Mouse (Mus musculus) liver, embryonic 14.5 days (tissue): ENCODE measurements at regions not wholly inside any gene's neighbourhood (a gene's known extent, or its start where the extent isn't known, plus 50 kb on each side); places are given as distances from the start of the nearest gene placed in this dataset.

Experiments
- ATAC-seq: fragments of 200-750 bp; cut with Nextera tagmentation; 2 replicates; pipeline ENCODE4 v1.8.0; 2017; ENCODE audit warnings: moderate number of reproducible peaks, mild to moderate bottlenecking, moderate library complexity; ENCODE audit not compliant: insufficient read depth
- DNase-seq, 3 experiments: peaks; one replicate each; pipeline ENCODE4 v3.0.0-alpha.2; 2012 to 2013; ENCODE audit warnings: low read depth in 3 of 3, low spot score in 3 of 3
- H3K27ac ChIP-seq: fragments of 300-500 bp; sonication (generic); 2 replicates; pipeline ENCODE4 v1.5.1; 2014; ENCODE audit warnings: moderate library complexity, mild to moderate bottlenecking, control low read depth, inconsistent platforms
- H3K27me3 ChIP-seq: fragments of 300-500 bp; sonication (generic); 2 replicates; pipeline ENCODE4 v1.6.1; 2014; ENCODE audit warnings: mild to moderate bottlenecking, low read length, moderate library complexity; ENCODE audit not compliant: control insufficient read depth, insufficient read depth
- H3K36me3 ChIP-seq: fragments of 300-500 bp; sonication (generic); replicated peaks from 2 replicates; pipeline ENCODE4 v1.6.1; 2014; ENCODE audit warnings: low read depth; ENCODE audit not compliant: control insufficient read depth, insufficient read depth
- H3K4me1 ChIP-seq, 2 experiments: fragments of 200-500 bp in 1 of 2; fragments of 300-500 bp in 1 of 2; sonication (generic) in 1 of 2; replicated peaks; 2 replicates each; pipeline ENCODE4 v1.6.1; 2012 to 2014; ENCODE audit warnings: antibody characterized with exemption in 1 of 2, inconsistent platforms in 1 of 2, low read length in 1 of 2; ENCODE audit not compliant: control insufficient read depth in 2 of 2, insufficient read depth in 2 of 2
- H3K4me2 ChIP-seq: fragments of 300-500 bp; sonication (generic); 2 replicates; pipeline ENCODE4 v1.6.1; 2014; ENCODE audit warnings: low read depth, mild to moderate bottlenecking, control low read depth, moderate library complexity
- H3K4me3 ChIP-seq, 2 experiments: fragments of 200-500 bp in 1 of 2; fragments of 300-500 bp in 1 of 2; sonication (generic) in 1 of 2; 2 replicates each; pipeline ENCODE4 v1.5.1; 2012 to 2014; ENCODE audit warnings: low read depth in 2 of 2, low read length in 2 of 2, mild to moderate bottlenecking in 2 of 2, control low read depth in 1 of 2, inconsistent platforms in 1 of 2, moderate library complexity in 1 of 2; ENCODE audit not compliant: insufficient read depth in 1 of 2
- H3K9ac ChIP-seq: fragments of 300-500 bp; sonication (generic); replicated peaks from 2 replicates; pipeline ENCODE4 v1.6.1; 2014; ENCODE audit warnings: mild to moderate bottlenecking, control low read depth, moderate library complexity
- H3K9me3 ChIP-seq: fragments of 300-500 bp; sonication (generic); 2 replicates; pipeline ENCODE4 v1.6.1; 2016; ENCODE audit warnings: low read length, mixed read lengths; ENCODE audit not compliant: control insufficient read depth
- CTCF ChIP-seq: IDR thresholded peaks from 2 replicates; pipeline ENCODE4 v1.5.1; 2016; ENCODE audit warnings: antibody characterized with exemption, low read depth, control low read depth
- EP300 ChIP-seq: IDR thresholded peaks from 2 replicates; pipeline ENCODE4 v1.6.1; 2016; ENCODE audit warnings: antibody characterized with exemption, low read depth
- WGBS: fragments of 180-500 bp; shearing (Covaris S2); extraction: QIAGEN DNeasy Blood & Tissue Kit; methylation state at CpG from one replicate; pipeline ENCODE4 v1.1.7; 2014; ENCODE audit not compliant: insufficient replicate concordance; 5-methylcytosine and 5-hydroxymethylcytosine counted together

- H3K36me3 ChIP-seq, result no peaks in the 10 kb centered on the region
- H3K27me3 ChIP-seq, result no peaks in the 10 kb centered on the region
- DNase-seq (no peak), ATAC-seq (no peak)
- H3K4me3 ChIP-seq, result no peak overlapping the region
- TF ChIP-seq EP300 (no peak), CTCF (no peak)
- no peak overlapping the region for H3K4me2 ChIP-seq
- no peak overlapping the region for H3K27ac ChIP-seq
- no peaks in the 10 kb centered on the region for H3K4me1 ChIP-seq
- no peaks in the 10 kb centered on the region for H3K9me3 ChIP-seq
- 67% methylated on average over 3 of the region's 3 CpGs for WGBS
- H3K9ac ChIP-seq, result no peak overlapping the region
Measured at GRCm38 (mm10) chr12:25363341-25363740, 266.4 kb upstream of the Id2 start.

- DNase-seq (no peak), ATAC-seq (no peak)
- WGBS, result 58% methylated on average over 4 of the region's 4 CpGs
- Histone ChIP-seq H3K9me3 (no peaks in the 10 kb centered on the region), H3K4me2 (no peak overlapping the region), H3K9ac (no peak overlapping the region), H3K4me1 (no peaks in the 10 kb centered on the region), H3K36me3 (no peaks in the 10 kb centered on the region), H3K27me3 (no peaks in the 10 kb centered on the region), H3K4me3 (no peak overlapping the region), H3K27ac (no peak overlapping the region)
- TF ChIP-seq CTCF, result no peak
- no peak for TF ChIP-seq EP300
Measured at GRCm38 (mm10) chr12:25362771-25363170, 265.8 kb upstream of the Id2 start.

GRCm38 (mm10) chr12:25360726-25361125 is 263.8 kb upstream of the Id2 start:
- 57% methylated on average over 2 of the region's 2 CpGs for WGBS
- no peak for ATAC-seq

GRCm38 (mm10) chr12:25359931-25360330 is 263.0 kb upstream of the Id2 start:
- Histone ChIP-seq H3K9me3 (no peaks in the 10 kb centered on the region), H3K4me2 (no peak overlapping the region), H3K9ac (no peak overlapping the region), H3K4me1 (no peaks in the 10 kb centered on the region), H3K27me3 (no peaks in the 10 kb centered on the region), H3K4me3 (no peak overlapping the region), H3K27ac (no peak overlapping the region), H3K36me3 (no peaks in the 10 kb centered on the region)
- DNase-seq (no peak), ATAC-seq (no peak)
- 78% methylated on average over 5 of the region's 5 CpGs for WGBS
- no peak for TF ChIP-seq CTCF
- no peak for TF ChIP-seq EP300

More at GRCm38 (mm10) chr12:25360726-25361125, 263.8 kb upstream of the Id2 start:
- Histone ChIP-seq H3K4me3 (no peak overlapping the region), H3K4me1 (no peaks in the 10 kb centered on the region), H3K9ac (no peak overlapping the region), H3K9me3 (no peaks in the 10 kb centered on the region), H3K36me3 (no peaks in the 10 kb centered on the region), H3K27ac (no peak overlapping the region), H3K27me3 (no peaks in the 10 kb centered on the region), H3K4me2 (no peak overlapping the region)
- no peak for TF ChIP-seq EP300
- no peak for TF ChIP-seq CTCF
- no peak for DNase-seq

GRCm38 (mm10) chr12:25358846-25359525 is 262.0 kb upstream of the Id2 start:
- H3K4me2 ChIP-seq, result no peak overlapping the region
- H3K4me1 ChIP-seq, result no peaks in the 10 kb centered on the region
- H3K27me3 ChIP-seq, result no peaks in the 10 kb centered on the region
- H3K27ac ChIP-seq, result no peak overlapping the region
- WGBS, result 66% methylated on average over 8 of the region's 8 CpGs
- no peaks in the 10 kb centered on the region for H3K36me3 ChIP-seq
- TF ChIP-seq CTCF, result no peak
- no peak for TF ChIP-seq EP300
- H3K9ac ChIP-seq, result no peak overlapping the region
- H3K4me3 ChIP-seq, result no peak overlapping the region
- DNase-seq, result no peak
- ATAC-seq, result no peak
- no peaks in the 10 kb centered on the region for H3K9me3 ChIP-seq
